Mouse (Mus musculus) ovary, postnatal 36 days (tissue): Measurements from ENCODE around the gene Socs3.

Experiments
- DNase-seq: peaks from one replicate; pipeline ENCODE4 v3.0.0; 2022; ENCODE audit warnings: low spot score, mixed read lengths

Socs3 gene

DNA sequence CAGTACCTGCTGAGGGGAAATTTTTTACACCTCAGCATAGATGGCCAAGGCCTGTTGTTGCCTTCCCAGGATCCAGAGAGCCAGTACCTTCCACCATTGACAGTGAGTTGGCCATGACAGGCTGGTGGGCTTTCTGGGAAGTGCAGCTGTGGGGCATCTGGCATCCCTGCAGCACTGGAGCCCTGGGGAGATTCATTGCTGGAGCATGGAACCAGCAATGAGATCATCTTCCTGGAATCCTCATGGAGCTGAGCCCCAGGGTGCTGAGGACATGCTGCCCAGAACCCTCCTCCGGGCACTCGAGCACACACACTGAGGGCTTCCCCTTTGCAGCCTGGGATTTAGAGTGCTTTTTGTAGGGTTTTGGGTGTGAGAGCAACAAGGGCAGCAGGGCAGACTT, 25.4 kb upstream of the Socs3 start:
- DNase-seq = no peak

DNA sequence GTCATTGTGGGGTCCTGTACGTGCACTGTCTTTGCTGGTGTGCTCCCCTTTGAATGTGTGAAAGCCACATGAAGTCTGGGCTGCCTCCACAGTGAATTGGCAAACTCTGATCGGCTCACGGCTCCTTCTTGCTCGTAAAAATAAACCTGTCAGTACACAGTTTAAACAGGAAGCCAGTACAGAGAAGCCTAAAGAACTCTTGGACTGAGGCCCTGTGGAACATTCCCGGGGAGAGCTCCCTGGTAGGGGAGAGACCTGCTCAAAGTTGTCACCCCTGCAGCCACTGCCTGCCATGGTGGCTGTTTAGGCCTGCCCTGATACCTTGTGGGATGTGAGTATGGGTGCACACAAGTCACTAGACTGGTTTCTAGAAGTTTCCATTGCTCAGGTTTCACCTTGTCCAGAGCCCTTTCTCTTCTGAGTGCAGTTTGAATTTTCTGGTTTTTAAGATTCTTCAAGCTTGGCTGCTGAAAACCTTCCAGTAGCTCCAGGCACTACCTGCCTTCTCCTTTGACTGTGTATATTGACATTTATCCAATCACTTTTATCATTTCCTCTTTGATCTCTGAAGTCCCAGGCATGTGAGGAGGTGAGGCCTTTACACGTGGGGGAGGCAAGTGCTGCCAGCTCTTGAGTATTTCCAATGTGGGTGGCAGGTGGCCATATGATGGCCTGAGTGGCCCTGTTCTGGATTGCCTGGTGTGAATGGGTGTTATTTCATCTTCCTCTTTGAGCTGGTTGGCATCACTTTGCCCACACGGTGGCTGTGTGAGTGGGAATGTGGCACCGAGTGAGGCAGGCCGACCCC, 24.6 kb upstream of the Socs3 start:
- no peak for DNase-seq

DNA sequence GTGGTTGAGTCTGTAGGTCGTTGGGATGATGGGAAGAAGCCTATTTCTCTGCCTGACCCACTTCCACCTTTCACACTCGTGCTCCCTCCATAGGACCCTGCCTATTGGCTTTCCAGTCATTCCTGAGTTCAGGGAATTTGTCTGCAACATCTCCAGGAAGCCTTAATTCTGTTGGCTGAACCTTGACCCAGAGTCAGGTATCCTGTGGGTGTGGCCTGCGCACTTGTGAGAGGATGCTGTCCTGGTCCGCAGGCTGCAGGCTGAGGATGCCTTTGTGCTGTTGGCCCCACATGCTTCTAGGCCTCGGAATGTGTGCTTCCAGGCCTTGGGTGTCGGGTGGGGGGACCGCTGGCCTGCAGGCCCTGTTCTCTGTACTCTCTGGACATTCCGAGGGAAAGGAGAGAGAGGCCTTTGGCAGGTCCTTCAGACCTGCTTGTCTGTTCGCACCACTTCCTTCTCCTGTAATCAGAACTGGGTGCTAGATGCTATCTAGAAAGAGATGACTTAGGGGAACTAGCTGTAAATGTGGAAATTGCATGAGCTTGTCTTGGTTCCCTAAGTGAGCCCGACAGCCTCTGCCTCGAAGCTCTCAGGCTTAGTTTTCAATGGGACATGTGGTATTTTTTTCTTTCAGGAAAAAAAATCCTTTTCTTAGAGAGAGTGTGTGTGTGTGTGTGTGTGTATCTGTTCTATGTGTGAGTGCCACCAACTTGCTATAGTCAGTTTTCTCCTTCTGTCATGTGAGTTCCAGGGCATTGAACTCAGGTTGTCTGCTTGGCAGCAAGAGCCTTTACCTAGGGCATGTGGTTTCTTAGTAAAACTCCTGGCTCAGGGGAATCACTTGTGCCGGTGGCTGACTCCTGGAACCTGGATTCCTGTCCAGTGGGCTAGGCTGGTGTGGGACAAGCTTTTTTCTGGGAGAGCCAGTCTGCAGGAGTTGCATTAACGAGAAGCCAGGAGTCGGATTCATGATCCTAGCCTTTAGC, 23.6 kb upstream of the Socs3 start:
- DNase-seq = no peak

DNA sequence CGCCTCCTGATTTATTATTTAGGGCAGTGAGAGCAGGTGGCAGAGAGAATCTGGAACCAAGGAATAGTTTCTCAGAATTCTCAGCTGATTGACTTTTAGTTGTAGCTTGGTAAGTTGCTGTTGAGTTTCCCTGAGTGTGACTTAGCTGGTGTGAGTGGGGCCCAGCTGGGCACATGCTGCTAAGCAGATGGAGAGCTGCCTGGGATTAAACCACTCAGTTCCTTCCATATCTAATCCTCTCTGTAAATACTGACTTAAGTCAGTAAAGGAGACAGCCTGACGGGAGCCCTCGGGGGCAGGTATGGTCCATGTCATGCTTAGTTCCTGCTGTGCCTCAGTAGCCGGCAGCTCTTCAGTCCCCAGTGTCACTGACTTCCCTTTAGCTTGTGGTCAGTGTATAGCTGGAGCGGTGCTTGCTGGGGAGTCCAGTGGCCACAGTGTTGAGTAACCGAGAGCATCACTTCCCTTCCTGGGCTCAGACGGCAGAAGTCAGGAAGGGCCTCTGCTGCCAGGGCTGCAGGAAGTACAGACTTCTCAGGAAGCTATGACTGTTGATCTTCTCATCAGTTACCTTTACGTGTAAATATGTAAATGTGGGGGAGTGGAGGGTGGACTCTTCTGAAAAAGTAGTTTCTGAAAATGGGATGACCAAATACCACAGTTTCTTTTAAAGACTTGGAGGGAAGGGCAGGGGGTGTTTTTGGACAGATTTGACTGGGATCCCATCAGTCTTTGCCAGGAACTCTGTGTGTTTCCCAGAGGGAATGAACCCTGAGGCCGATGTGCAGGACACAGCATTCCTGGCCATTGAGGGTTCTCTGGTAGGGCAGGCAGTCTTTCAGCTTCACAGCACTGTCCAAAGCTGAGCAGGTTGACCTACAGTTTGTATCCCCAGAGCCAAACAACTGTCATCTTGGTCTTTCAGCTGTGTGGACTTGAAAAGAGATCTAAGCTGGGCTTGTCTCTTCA, 21.9 kb upstream of the Socs3 start:
- DNase-seq = no peak

DNA sequence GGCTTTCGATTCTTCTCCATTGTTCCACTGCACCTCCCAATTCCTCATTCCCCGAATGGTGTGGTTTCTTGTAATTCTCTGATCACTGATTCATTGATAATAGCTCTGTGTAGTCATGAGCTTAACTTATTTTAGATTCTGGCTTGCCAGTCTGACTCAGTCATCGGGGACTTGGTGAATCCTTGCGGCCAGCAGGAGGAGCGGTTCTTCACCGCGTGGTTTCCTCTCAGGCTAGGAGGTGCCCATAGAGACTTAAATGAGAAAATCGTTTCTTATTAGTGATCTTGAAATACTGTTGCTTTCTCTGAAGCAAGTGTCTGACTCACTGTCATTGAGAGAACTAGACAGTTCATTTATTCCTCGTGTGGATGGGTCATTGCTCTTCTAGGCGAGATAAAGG, 20.1 kb upstream of the Socs3 start:
- no peak for DNase-seq

DNA sequence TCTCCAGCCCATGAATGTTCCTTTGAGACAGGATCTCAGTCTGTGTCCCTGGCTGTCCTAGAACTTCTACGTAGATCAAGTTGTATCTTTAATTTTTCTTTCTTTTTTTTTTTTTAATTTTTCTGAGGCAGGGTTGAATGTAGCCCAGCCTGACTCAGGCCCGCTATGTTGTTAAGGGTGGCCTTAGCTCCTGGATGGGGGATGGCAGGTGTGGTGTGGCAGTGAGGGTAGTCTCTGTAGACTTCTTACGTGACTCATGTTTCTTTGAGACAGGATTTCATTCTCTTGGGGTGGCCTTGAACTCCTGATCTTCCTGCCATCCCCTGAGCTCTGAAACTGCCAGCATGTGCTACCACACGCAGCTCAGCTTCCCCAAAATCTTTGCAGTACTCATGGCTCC, 19.4 kb upstream of the Socs3 start:
- no peak for DNase-seq

DNA sequence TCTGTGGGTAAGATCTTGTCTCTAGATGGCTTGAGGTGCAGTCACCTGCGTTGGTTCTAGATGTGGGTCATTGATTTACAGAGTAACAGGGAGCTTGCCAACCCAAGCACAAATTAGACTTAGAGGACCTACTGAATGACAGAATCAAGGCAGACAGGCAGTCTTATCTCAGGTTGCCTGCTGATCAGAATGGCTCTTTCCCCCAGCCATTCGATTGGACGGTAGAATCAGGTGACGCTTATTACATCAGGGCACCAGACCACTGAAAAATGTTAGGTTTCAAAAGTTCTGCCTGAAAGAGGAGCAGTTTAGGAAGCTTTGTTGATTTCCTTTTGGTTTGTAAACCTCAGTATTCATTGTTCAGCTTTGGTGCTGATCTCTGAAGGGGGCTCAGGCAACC, 18.1 kb upstream of the Socs3 start:
- DNase-seq = no peak

DNA sequence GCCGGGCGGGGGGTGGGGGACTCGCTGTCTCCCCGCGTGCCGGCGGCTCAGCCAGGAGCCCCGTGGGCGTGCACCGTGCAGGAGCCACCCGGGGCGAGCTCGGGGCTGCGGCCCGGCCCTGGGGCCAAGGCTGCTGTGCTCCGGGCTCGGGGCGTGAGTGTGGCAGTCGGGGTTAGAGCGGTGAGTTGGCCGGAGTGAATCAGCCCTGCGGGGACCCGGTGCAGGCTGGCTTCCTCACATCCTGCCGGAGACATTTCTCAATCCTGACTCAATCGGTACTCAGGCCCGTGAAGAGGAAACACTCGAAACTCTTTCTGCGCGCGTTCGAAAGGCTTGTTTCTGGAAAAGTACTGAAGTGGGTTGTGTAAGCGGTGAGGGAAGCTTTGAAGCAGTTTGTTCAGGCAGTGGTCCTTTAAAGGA, 17.2 kb upstream of the Socs3 start:
- no peak for DNase-seq

DNA sequence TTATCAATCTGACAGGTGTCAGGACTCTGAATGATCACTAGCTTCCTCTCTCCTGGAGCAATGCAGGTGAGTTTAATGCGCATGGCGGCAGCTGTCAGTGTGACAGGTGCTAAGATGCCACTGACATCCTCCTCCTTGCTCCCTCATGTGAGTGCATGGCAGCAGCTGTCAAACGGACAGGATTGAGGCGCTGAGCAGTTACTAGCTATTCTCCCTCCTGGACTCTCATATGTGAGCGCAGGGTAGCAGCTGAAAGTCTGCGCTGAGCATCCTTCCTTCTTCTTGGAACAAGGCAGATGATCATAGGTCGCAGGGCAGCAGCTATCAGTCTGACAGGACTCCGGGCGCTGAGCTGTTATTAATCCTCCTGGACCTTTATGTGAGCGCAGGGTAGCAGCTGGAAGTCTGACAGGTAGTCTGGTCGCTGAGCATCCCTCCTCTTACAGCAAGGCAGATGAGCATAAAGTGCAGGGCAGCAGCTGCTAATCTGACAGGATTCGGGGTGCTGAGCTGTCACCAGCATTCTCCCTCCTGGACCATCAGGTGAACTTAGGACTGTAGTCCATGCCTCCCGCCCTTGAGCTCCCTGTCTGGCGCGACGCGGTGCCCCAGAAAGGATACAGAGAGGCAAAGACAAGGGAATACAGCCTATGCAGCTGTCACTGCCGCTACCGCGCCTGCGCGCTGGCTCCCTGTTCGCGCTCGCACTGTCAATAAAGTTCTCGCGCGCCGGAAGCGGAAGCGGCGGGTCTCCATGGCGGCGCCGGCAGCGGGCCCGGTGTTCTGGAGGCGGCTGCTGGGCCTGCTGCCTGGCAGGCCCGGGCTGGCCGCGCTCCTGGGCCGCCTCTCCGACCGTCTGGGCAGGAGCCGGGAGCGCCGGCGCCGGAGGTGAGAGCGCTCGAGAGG, 16.5 kb upstream of the Socs3 start, which contains the start of gene Pgs1:
Pgs1 (plus strand) TSS at position 167 of the 906 bp plus-strand sequence.
- peak; percentile 91 for DNase-seq

DNA sequence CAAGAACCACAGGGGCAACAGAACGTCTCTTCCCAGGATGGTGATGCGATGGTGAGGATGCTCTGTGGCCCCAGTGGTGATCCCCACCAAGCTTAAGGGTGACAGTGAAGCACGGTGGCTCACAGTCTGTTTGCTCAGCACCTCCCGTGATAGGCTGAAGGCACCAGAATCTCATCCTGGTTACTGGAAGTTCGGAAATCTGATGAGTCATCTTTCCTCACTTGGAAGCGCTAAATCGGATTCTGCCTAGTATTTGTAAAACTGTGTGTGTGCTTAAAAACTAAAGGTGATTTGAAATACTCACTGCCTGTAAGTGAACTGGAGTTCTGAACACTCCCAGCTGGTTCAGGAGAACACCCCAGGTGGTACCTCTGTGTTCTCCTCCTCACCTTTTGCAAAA, 13.9 kb upstream of the Socs3 start:
- no peak for DNase-seq

DNA sequence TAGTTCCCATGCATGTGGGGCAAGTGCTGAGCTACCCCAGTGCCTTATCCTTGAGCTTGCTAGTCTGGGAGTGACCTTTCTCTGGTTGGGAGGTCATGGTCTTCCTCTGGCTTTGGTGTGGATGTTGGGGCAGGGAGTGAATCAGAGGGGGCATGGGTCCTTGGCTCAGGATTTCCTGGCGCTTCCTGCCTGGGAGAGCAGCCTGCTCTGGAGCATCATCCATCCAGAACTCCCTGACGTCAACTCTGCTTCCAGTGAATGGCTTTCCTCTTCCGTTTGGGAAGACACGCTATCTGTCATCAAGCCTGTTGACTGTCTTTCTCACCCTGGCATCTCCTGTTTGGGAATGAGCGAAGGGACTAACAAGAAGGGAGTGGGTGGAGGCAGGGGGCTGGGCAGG, 12.6 kb upstream of the Socs3 start:
- no peak for DNase-seq

DNA sequence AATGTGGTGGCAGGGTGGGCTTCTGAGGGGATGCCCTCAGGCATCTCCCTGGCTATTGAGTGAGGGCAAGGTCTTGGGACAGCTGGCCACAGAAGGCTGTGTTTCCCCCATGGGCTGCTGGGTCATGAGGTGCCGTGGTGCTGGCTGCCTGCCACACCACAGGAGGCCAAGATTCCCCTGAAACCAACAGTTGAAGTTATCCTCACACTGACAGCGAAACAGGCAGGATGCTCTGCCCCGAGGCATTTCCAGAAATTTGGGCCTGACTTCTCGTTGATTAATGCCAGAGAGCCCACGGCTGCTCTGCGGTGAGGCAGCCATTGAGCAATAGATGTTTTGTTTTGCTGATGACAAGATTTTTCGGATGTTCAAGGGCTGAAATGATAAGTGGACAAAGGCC, 9.5 kb upstream of the Socs3 start:
- no peak for DNase-seq

DNA sequence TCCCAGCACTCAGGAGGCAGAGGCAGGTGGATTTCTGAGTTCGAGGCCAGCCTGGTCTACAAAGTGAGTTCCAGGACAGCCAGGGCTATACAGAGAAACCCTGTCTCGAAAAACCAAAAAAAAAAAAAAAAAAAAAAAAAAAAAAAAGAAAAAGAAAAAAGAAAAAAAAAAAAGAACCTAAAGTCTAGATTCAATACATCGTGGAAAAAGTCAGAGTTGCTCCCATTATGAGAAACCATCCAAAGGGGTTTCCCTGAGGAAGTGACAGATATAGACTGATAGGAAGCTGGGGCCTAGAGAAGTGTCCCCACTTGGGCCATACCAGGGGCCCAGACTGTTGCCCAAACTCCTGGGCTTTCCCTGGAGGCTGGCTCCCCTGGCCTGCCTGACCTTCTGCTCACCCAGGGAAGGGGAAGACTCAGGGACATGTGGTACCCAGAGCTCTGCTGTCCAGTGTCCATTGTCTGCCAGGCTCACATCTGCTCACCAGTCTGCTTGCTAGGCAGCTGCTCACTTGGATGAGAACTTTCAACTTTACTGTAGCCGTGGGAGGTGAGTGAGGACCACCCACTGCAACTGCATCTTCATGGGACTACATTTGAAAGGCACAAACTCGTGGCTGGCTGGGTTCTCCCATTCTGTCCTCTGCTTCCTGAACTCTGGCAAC, 8.0 kb upstream of the Socs3 start:
- no peak for DNase-seq

DNA sequence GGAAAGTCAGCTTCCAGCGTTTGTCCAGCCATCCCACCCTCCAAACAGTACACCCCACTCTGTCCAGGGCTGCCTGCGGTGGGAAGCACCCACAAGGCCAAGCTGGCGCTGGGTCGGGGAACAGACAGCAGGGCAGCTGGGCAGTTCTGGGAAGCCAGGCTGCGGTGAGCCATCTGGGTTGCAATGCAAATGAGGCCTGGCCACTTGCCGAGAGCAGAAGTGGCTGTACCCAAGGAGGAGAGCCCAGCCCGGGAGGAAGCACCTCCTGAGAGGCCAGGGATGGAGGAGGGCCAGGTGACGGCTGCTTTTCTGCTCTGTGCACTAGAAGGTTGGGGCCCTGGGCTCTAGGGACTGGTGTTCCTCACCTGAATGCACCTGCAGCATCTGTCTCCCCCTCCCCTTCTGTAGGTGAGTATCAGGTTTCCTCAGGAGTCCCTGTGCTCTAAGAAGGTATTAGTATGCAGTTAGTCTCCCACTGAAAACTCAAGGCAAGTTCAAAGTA, 6.3 kb upstream of the Socs3 start:
- DNase-seq = no peak

DNA sequence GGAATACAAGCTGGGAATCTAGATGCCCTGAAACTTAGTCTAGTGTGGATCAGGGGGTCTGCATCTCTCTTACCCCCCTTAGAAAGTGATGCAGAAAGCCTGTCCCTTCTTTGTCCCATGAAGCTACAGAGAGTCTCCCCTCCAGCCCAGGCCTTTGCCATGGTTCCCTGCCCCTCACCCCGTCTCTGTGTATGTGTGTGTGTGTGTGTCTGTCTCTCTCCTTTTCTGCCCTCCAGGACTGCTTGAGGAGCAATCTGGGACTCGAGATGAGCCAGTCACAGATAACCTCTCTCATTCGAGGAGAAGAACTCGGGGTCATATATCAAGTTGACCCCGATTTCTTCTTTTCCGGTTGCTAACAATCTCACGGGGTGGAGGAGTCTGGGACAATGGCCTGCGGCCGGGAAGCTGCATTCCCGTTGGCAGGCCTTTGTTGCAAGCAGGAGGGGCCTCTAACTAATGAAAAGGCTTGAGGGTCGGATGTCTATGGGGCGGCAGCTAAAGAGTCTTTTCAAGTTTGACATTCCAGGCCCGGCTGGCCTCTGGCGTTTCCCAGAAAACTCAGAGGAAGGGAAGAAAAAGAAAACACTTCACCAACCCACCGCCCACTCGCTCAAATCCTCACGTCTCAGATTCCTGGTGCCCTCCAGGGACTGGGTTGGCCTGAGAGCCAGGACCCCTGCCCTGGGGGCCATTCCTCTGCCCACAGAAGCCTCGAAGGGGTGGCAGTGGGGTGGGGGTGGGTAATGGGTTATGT, 5.5 kb upstream of the Socs3 start:
- DNase-seq = no peak

DNA sequence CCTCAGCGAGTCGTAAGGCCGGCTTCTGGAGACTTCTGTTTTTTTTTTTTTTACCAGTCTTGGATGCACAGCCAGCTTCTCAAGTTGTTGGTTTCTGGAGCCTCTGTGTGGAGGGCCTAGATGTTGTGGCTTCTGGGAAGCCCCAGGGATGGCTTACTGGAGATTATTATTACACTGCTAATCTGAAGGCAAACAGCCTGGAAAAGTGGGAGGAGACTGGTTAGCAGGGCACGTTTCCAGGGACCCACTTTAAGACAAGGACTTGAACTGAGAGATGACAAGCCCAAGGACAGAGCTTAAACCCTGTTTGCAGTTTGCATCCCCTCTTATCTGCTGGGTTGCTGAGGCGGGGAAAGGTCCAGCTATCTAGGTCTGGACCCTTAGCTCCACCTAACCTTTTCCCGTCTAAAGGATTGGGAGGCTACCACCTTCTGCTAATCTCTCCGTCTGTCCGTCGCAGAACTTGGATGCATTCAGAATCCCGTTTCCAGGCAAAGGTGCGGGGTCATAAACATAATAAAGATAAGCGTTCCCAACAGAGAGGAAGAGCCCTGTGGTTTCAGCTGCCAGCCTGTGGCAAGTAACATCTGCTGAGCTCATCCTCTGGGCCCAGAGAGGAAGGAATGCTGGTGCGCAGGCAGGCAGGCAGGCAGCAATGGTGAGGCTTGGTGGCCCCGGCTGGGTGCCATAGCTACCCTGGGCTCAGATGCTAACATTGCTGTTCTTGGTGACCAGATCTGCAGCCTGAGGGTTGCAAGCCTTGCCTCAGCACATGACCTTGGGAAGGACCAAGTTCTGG, 4.7 kb upstream of the Socs3 start:
- no peak for DNase-seq

DNA sequence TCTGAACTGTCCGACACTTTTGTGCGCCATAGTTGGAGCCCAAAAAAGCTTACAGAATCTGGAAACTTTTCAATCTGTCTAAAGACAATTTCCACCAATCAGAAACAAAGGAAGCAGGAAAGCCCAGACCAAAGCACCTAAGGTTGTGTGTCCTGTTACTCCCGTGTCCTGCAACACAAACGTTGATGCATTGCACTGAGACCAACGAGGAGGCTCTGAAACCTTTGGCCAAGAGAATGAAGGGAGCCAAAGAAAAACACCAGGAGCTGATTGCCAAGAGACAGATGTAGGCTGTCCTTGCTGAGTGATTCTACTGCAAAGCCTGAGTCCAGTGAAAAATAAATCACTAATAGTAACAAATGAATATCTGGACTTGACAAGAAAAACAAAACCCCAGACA, 3.7 kb upstream of the Socs3 start:
- no peak for DNase-seq
